Mouse (Mus musculus): ENCODE data around the gene Zglp1. TPM values are rescaled to one million over a fixed set of nuclear protein-coding genes. Genes with fewer than 3 reads are reported as not detected.

The Zglp1 gene
- polyA plus RNA-seq (2012; rRNA removed) = 1.8 and 2.1 TPM in 2 replicates

GRCm38 (mm10) chr9:21067006-21067684, at the start of gene Zglp1:
Gene Zglp1, minus strand, starts transcription at chr9:21067093.
- Histone ChIP-seq H3K4me1 (ENCODE audit: control insufficient read depth, insufficient read depth, low read length) (peaks cover 7% of the 10 kb centered on the region), H3K4me3 (ENCODE audit: insufficient read depth, low read length) (no peak within 1 kb of the TSS), H3K27ac (ENCODE audit: insufficient read depth, low read length) (no peak within 1 kb of the TSS)
- TF ChIP-seq POLR2A (IDR thresholded peaks at IDR 0.05; ENCODE audit: extremely low read depth, insufficient read depth, low read length) (no peak), CTCF (IDR thresholded peaks at IDR 0.05; ENCODE audit: extremely low read depth, insufficient read depth, low read length) (no peak)

DNA sequence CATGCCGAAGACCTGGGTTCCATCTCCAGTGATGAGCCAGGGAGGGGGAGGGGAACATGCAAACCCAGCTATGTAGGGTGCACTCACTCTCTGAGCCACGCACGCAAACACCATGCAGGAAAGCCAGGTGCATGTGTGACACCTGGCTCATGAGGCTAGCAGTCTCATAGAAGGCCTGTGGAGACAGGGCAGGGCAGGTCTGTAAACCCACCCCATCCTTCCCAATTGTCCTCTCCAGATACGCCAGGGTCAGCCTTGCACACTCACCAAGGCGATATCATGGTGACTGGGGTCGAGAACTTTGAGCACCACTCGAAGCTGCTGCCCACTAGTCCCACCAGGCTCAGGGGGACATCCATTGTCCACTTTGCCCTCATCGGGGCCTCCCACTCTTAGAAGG, 48.2 kb upstream of the Zglp1 start:
- Histone ChIP-seq H3K4me3 (ENCODE audit: insufficient read depth, low read length) (no peak overlapping the region), H3K27ac (ENCODE audit: insufficient read depth, low read length) (no peak overlapping the region), H3K4me1 (ENCODE audit: control insufficient read depth, insufficient read depth, low read length) (no peaks in the 10 kb centered on the region)
- TF ChIP-seq CTCF (IDR thresholded peaks at IDR 0.05; ENCODE audit: extremely low read depth, insufficient read depth, low read length) = no peak
- no peak for TF ChIP-seq POLR2A (IDR thresholded peaks at IDR 0.05; ENCODE audit: extremely low read depth, insufficient read depth, low read length)

DNA sequence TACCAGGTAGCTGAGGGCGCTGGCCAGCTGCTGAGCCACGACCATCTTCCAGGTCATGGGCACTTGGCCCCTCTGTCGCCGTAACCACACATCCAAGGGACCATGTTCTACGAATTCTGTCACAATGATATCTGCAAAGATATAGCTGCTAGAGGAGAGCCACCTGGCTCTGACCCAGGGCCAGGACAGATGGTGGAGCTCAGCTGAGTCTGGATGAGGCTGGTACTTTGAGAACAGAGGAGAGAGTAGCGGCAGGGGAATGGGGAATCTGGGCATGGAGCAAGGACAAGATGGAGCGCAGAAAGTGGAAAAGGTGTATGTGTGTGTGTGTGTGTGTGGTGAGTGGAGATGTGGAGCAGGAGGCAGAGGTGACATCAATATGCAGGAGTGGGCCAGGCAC, 47.3 kb upstream of the Zglp1 start:
- Histone ChIP-seq H3K4me1 (ENCODE audit: control insufficient read depth, insufficient read depth, low read length) (no peaks in the 10 kb centered on the region), H3K27ac (ENCODE audit: insufficient read depth, low read length) (no peak overlapping the region), H3K4me3 (ENCODE audit: insufficient read depth, low read length) (no peak overlapping the region)
- TF ChIP-seq CTCF (IDR thresholded peaks at IDR 0.05; ENCODE audit: extremely low read depth, insufficient read depth, low read length) (no peak), POLR2A (IDR thresholded peaks at IDR 0.05; ENCODE audit: extremely low read depth, insufficient read depth, low read length) (no peak)

DNA sequence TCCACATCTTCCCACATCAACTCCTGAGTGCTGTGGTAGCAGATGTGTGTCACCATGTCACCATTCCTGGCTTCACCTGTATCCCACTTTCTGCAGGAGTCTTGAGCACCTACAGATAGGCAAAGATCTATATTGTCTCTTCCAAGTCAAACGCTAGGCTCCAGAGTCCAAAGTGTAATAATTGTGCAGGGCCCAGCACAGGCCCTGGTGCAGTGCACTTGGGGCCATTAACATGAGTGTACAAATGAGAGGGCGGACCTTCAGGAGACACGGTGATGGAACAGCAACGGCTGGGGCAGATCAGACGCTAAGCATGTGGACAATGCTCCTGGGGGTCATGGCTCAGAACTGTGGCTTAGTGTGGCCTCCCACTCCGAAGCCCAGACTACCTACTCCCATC, 46.9 kb upstream of the Zglp1 start:
- TF ChIP-seq CTCF (IDR thresholded peaks at IDR 0.05; ENCODE audit: extremely low read depth, insufficient read depth, low read length) = no peak
- TF ChIP-seq POLR2A (IDR thresholded peaks at IDR 0.05; ENCODE audit: extremely low read depth, insufficient read depth, low read length) = no peak
- Histone ChIP-seq H3K4me1 (ENCODE audit: control insufficient read depth, insufficient read depth, low read length) (no peaks in the 10 kb centered on the region), H3K27ac (ENCODE audit: insufficient read depth, low read length) (no peak overlapping the region), H3K4me3 (ENCODE audit: insufficient read depth, low read length) (no peak overlapping the region)

DNA sequence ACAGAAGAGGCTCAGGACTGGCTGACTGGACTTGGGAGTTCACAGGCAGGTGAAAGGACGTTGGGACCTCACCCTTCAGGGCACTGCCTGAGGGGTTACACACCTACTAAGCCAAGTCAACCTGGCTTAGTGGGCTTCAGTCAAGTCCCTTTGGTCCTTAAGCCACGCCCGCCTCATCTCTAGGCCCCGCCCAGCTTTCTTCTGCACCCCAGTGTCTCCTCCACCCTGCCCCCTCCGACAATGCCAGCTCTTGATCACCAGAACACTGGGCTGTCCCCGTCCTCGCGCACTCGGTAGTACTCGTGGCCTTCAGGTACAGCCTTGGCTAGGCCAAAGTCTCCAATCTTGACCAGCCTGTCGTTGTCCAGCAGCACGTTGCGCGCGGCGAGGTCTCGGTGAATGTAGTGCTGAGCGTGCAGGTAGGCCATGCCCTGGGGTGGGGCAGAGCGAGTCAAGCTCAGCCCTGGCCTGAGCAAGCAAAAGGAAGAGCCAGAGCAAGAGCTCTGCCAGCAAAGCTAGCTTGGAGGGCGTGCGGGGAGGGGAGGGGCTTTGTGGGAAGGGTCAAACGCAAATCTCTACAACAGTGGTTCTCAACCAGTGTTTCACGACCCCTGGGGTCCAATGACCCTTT, 40.8 kb upstream of the Zglp1 start:
- TF ChIP-seq CTCF (IDR thresholded peaks at IDR 0.05; ENCODE audit: extremely low read depth, insufficient read depth, low read length) = no peak
- no peak for TF ChIP-seq POLR2A (IDR thresholded peaks at IDR 0.05; ENCODE audit: extremely low read depth, insufficient read depth, low read length)
- Histone ChIP-seq H3K4me3 (ENCODE audit: insufficient read depth, low read length) (no peak overlapping the region), H3K4me1 (ENCODE audit: control insufficient read depth, insufficient read depth, low read length) (peaks cover 5% of the 10 kb centered on the region), H3K27ac (ENCODE audit: insufficient read depth, low read length) (no peak overlapping the region)

- Histone ChIP-seq H3K4me1 (ENCODE audit: control insufficient read depth, insufficient read depth, low read length) (peaks cover 5% of the 10 kb centered on the region), H3K27ac (ENCODE audit: insufficient read depth, low read length) (no peak overlapping the region), H3K4me3 (ENCODE audit: insufficient read depth, low read length) (no peak overlapping the region)
- TF ChIP-seq CTCF (IDR thresholded peaks at IDR 0.05; ENCODE audit: extremely low read depth, insufficient read depth, low read length) (no peak), POLR2A (IDR thresholded peaks at IDR 0.05; ENCODE audit: extremely low read depth, insufficient read depth, low read length) (no peak)
Observed at GRCm38 (mm10) chr9:21105760-21106564, 39.1 kb upstream of the Zglp1 start.

DNA sequence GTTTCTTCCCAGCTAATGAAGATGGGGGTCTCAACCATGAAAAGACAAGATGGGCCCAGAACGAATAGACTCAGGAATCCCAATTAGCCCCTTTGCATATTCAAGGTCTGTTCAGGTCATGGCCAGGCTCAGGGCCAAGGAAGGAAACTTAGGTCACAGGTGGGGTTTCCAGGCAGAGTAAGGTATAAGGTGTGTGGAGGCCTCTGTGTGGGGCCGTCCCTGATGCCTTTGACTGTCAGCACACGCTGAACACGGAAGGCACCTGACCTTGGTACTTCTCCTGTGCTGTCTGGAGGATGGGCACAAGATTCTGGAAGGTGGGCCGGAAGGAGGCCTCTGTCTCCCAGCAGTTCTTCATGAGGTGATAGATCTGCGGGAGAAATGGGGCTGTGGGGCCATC, 37.9 kb upstream of the Zglp1 start:
- no peak overlapping the region for H3K4me3 ChIP-seq (ENCODE audit: insufficient read depth, low read length)
- H3K27ac ChIP-seq (ENCODE audit: insufficient read depth, low read length) = no peak overlapping the region
- no peak for TF ChIP-seq POLR2A (IDR thresholded peaks at IDR 0.05; ENCODE audit: extremely low read depth, insufficient read depth, low read length)
- TF ChIP-seq CTCF (IDR thresholded peaks at IDR 0.05; ENCODE audit: extremely low read depth, insufficient read depth, low read length) = no peak
- H3K4me1 ChIP-seq (ENCODE audit: control insufficient read depth, insufficient read depth, low read length) = peaks cover 5% of the 10 kb centered on the region

DNA sequence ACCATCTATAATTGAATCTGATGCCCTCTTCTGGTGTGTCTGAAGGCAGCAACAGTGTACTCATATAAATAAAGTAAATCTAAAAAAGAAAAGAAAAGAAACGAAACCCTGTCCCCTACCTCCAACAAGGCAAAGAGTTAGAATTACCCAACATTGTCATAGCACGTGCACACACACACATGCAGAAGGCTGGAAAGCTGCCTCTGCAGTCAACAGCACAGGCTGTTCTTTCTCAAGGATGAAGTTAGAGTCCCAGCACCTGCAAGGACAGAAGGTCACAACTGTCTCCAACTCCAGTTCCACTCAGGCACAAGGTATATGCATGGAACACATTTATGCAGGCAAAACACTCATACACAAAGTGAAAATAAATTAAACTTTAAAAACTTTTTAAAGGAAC, 35.2 kb upstream of the Zglp1 start:
- Histone ChIP-seq H3K4me1 (ENCODE audit: control insufficient read depth, insufficient read depth, low read length) (peaks cover 5% of the 10 kb centered on the region), H3K27ac (ENCODE audit: insufficient read depth, low read length) (no peak overlapping the region), H3K4me3 (ENCODE audit: insufficient read depth, low read length) (no peak overlapping the region)
- TF ChIP-seq POLR2A (IDR thresholded peaks at IDR 0.05; ENCODE audit: extremely low read depth, insufficient read depth, low read length) (no peak), CTCF (IDR thresholded peaks at IDR 0.05; ENCODE audit: extremely low read depth, insufficient read depth, low read length) (no peak)

DNA sequence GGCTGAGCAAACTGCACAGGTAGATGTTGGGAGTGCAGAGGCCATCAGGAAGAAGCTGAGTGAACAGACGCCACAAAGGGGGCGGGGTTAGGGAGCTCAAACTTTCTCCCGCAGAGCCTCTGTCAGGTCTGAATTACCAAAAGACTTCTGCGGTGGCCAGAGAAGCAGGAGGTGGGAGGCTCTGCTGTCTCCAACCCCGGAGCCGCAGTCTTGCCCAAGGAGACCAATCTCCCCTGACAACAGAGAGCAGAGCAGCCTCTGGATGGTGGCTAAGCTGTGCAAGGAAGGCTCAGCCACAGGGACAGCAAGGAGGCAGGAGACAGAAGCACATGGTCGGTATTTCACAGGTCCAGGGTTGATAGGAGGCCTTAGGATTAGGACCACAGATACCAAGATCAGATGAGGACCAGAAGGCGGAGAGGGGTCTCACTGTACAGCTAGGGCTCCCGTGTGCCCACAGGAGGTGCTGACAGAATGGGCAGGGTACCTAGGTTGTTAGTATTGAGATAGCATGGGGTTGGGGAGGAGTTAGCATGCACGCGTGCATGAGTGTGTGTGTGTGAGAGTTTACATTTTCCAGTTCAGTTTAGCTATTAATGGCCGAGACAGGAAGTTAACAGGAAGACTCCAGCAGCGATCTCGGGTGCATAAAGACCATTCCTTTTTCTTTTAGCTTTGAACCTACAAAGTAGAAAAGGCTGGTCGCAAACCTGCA, 33.7 kb upstream of the Zglp1 start:
- H3K4me1 ChIP-seq (ENCODE audit: control insufficient read depth, insufficient read depth, low read length) = peaks cover 4% of the 10 kb centered on the region
- no peak overlapping the region for H3K4me3 ChIP-seq (ENCODE audit: insufficient read depth, low read length)
- TF ChIP-seq POLR2A (IDR thresholded peaks at IDR 0.05; ENCODE audit: extremely low read depth, insufficient read depth, low read length) = no peak
- TF ChIP-seq CTCF (IDR thresholded peaks at IDR 0.05; ENCODE audit: extremely low read depth, insufficient read depth, low read length) = no peak
- no peak overlapping the region for H3K27ac ChIP-seq (ENCODE audit: insufficient read depth, low read length)

All from cortical plate, adult 2 months (tissue).